Mouse (Mus musculus) stomach, embryonic 15.5 days (tissue): ENCODE data around the gene Mgrn1. TPM values are rescaled to one million over a fixed set of nuclear protein-coding genes. Genes with fewer than 3 reads are reported as not detected.

ENCODE experiments used
- ATAC-seq: fragments of 200-750 bp; cut with Nextera tagmentation; 2 replicates; pipeline ENCODE4 v1.8.0; 2017; ENCODE audit warnings: low read depth, moderate number of reproducible peaks, moderate TSS enrichment; ENCODE audit not compliant: insufficient read depth, low FRiP score
- H3K27ac ChIP-seq: fragments of 300-500 bp; sonication (generic); 2 replicates; pipeline ENCODE4 v1.5.1; 2015; ENCODE audit warnings: mild to moderate bottlenecking, inconsistent platforms
- H3K27me3 ChIP-seq: fragments of 300-500 bp; sonication (generic); replicated peaks from 2 replicates; pipeline ENCODE4 v1.6.1; 2015; ENCODE audit warnings: inconsistent platforms
- H3K36me3 ChIP-seq: fragments of 300-500 bp; sonication (generic); 2 replicates; pipeline ENCODE4 v1.6.1; 2015; ENCODE audit warnings: inconsistent platforms
- H3K4me1 ChIP-seq: fragments of 300-500 bp; sonication (generic); 2 replicates; pipeline ENCODE4 v1.6.1; 2015; ENCODE audit warnings: inconsistent platforms
- H3K4me2 ChIP-seq: fragments of 300-500 bp; sonication (generic); 2 replicates; pipeline ENCODE4 v1.6.1; 2015; ENCODE audit warnings: mild to moderate bottlenecking, inconsistent platforms
- H3K4me3 ChIP-seq: fragments of 300-500 bp; sonication (generic); replicated peaks from 2 replicates; pipeline ENCODE4 v1.5.1; 2015; ENCODE audit warnings: inconsistent platforms
- H3K9ac ChIP-seq: fragments of 300-500 bp; sonication (generic); 2 replicates; pipeline ENCODE4 v1.6.1; 2015; ENCODE audit warnings: inconsistent platforms
- H3K9me3 ChIP-seq: fragments of 300-500 bp; sonication (generic); 2 replicates; pipeline ENCODE4 v1.6.1; 2016; ENCODE audit warnings: inconsistent platforms
- WGBS: fragments of 180-500 bp; shearing (Covaris S2); methylation state at CpG from one replicate; pipeline ENCODE4 v1.1.7; 2015; 5-methylcytosine and 5-hydroxymethylcytosine counted together
- polyA plus RNA-seq: library from polyadenylated mRNA; unstranded; fragments of >200 nt; fragmentation: Nextera tagmentation; extraction: Ambion mirVana; gene quantifications from 2 replicates; pipeline ENCODE4 v1.2.1, GENCODE M21; 2015

Mgrn1 gene
- polyA plus RNA-seq, 1 experiment from 2014 or later, result 75.7 TPM

DNA sequence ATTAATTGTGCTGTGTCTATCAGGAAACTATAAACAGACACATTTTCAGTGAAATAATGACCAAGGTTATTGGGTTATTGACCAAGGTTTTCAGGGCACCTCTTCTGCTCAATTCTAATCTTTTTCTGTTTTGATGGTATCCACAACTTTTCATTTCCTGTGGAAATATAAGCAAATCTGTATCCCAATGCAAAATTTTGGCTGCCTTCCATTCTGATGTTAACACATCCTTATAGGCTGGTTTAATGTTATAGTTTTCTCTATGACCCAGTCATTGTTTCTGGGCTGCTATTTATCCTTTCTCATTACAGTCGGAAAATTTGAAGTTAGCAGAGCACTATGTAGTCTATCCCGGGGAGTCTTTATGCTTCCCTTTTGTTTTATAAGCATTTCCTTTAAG lies 13.7 kb downstream of the Mgrn1 start:
- no peaks in the 10 kb centered on the region for H3K36me3 ChIP-seq
- H3K9me3 ChIP-seq, result no peaks in the 10 kb centered on the region
- peak overlapping the region; percentile 31; the same call in 1 of the 2 replicates for H3K27ac ChIP-seq
- WGBS, result 52% methylated on average over 2 of the region's 2 CpGs
- no peak overlapping the region for H3K4me3 ChIP-seq
- ATAC-seq, result no peak
- no peaks in the 10 kb centered on the region for H3K27me3 ChIP-seq
- no peak overlapping the region for H3K4me2 ChIP-seq
- H3K9ac ChIP-seq, result no peak overlapping the region
- 0 out of 2 replicates have a peak, but pooled peaks cover 11% of the 10 kb centered on the region for H3K4me1 ChIP-seq

DNA sequence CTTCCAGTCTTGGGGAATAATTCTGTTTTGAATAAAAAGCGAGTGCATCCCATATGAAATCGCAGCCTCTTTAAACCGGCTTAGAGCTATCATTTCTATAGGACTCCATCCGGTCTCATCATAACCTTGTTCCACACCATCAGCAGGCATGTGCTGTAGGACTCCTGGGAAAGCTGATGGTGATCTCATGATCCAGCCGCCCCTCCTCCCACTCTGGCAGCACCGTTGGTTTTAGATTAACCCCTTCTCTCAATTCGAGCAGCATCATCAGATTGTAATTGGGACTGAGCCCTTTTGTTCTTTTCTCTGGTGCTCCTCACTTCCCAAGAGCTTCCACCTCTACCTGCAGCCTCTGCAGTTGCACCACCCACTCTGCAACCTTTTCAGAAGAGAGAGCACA lies 15.1 kb downstream of the Mgrn1 start:
- Histone ChIP-seq H3K9ac (no peak overlapping the region), H3K9me3 (no peaks in the 10 kb centered on the region), H3K4me3 (no peak overlapping the region), H3K36me3 (no peaks in the 10 kb centered on the region), H3K4me2 (no peak overlapping the region), H3K4me1 (0 out of 2 replicates have a peak, but pooled peaks cover 11% of the 10 kb centered on the region), H3K27ac (no peak overlapping the region), H3K27me3 (no peaks in the 10 kb centered on the region)
- WGBS, result 69% methylated on average over 7 of the region's 7 CpGs
- ATAC-seq, result no peak

DNA sequence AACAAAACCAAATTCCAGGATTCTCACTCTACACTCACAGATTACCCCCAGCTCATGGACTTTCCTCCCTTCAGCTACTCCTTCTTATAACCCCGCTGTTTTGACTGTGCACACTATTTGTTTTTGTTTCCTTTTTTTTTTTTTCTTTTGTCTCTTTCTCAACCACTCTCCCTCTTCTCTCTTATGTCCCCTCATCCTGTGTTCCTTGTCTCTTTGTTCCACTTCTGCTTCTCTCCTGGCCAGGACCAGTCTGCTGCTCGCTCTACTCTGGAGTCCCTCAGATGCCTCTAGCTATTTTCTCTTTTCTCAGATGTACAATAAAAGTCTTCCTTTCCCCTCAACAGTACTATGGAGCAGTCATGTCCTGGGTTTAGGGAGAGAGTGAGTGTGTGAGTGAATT lies 16.3 kb downstream of the Mgrn1 start:
- H3K4me3 ChIP-seq, result no peak overlapping the region
- H3K4me2 ChIP-seq, result no peak overlapping the region
- 0 out of 2 replicates have a peak, but pooled peaks cover 11% of the 10 kb centered on the region for H3K4me1 ChIP-seq
- H3K36me3 ChIP-seq, result no peaks in the 10 kb centered on the region
- WGBS, result 69% methylated on average over 2 of the region's 2 CpGs
- H3K9me3 ChIP-seq, result no peaks in the 10 kb centered on the region
- no peak overlapping the region for H3K27ac ChIP-seq
- no peak for ATAC-seq
- H3K27me3 ChIP-seq, result no peaks in the 10 kb centered on the region
- H3K9ac ChIP-seq, result no peak overlapping the region

DNA sequence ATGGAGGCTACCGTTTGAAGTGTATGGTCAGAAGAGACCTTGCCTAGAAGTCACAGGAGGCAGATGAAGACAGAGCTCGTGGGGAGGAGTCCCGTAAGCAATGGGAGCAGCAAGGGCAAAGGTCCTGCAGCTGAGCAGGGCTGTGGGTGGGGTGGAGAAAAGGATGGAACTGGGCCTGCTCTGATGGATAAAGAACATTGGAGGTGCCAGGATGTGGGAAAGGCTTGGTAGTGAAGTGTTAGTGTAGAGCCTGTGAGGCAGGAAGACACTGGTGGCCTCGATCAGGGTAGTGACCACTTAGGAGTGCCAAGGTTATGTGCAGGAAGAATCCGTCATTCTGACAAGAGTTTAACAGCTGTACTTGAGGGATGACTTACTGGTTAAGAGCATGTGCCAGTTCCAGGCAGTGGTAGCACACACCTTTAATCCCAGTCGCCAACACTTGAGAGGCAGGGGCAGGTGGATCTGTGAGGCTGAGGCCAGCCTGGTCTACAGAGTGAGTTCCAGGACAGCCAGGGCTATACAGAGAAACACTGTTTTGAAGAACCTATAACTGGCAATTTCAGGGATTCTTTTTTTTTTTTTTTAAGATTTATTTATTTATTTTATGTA lies 17.5 kb downstream of the Mgrn1 start:
- no peak overlapping the region for H3K4me2 ChIP-seq
- no peak overlapping the region for H3K27ac ChIP-seq
- no peak overlapping the region for H3K4me3 ChIP-seq
- 66% methylated on average over 6 of the region's 6 CpGs for WGBS
- H3K36me3 ChIP-seq, result no peaks in the 10 kb centered on the region
- ATAC-seq, result no peak
- 0 out of 2 replicates have a peak, but pooled peaks cover 11% of the 10 kb centered on the region for H3K4me1 ChIP-seq
- no peak overlapping the region for H3K9ac ChIP-seq
- H3K9me3 ChIP-seq, result no peaks in the 10 kb centered on the region
- no peaks in the 10 kb centered on the region for H3K27me3 ChIP-seq

- WGBS, result 85% methylated on average over 3 of the region's 3 CpGs
Observed at GRCm38 (mm10) chr16:4904878-4905277, 18.8 kb downstream of the Mgrn1 start.

GRCm38 (mm10) chr16:4905591-4905990 lies 19.5 kb downstream of the Mgrn1 start:
- 0 out of 2 replicates have a peak, but pooled peaks cover 9% of the 10 kb centered on the region for H3K4me1 ChIP-seq
- no peak overlapping the region for H3K4me2 ChIP-seq
- no peak overlapping the region for H3K4me3 ChIP-seq
- no peak for ATAC-seq
- H3K27me3 ChIP-seq, result no peaks in the 10 kb centered on the region
- 45% methylated on average over 1 of the region's 1 CpGs for WGBS
- no peak overlapping the region for H3K27ac ChIP-seq
- no peaks in the 10 kb centered on the region for H3K9me3 ChIP-seq
- H3K36me3 ChIP-seq, result peaks cover 13% of the 10 kb centered on the region
- no peak overlapping the region for H3K9ac ChIP-seq

More at GRCm38 (mm10) chr16:4904878-4905277, 18.8 kb downstream of the Mgrn1 start:
- Histone ChIP-seq H3K36me3 (peaks cover 9% of the 10 kb centered on the region; the same call in 1 of the 2 replicates), H3K27me3 (no peaks in the 10 kb centered on the region), H3K4me1 (0 out of 2 replicates have a peak, but pooled peaks cover 11% of the 10 kb centered on the region), H3K9ac (no peak overlapping the region), H3K4me3 (no peak overlapping the region), H3K9me3 (no peaks in the 10 kb centered on the region), H3K4me2 (no peak overlapping the region), H3K27ac (no peak overlapping the region)
- no peak for ATAC-seq

DNA sequence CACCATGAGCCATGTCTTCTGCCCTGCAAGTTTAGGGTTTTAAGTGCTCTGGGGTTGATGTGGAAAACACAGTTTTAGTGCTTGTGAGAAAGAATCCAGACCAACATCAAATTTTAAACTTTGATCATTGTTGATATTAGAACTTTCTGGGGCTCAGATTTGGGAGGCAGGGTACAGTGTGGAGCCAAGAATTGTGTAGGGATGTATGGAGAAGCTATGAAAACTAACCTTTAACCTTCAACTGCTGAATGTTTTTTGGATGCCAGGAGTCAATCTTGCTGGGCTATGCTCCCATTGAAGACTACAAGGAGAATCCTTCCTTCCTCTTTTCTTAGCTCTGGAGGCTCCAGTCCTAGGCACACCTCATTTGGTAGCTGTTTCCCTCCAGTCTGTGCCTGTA lies 20.5 kb downstream of the Mgrn1 start:
- H3K27me3 ChIP-seq, result no peaks in the 10 kb centered on the region
- no peak overlapping the region for H3K4me2 ChIP-seq
- H3K36me3 ChIP-seq, result peaks cover 22% of the 10 kb centered on the region
- no peak overlapping the region for H3K27ac ChIP-seq
- H3K4me1 ChIP-seq, result 0 out of 2 replicates have a peak, but pooled peaks cover 5% of the 10 kb centered on the region
- no peak overlapping the region for H3K4me3 ChIP-seq
- no peaks in the 10 kb centered on the region for H3K9me3 ChIP-seq
- H3K9ac ChIP-seq, result no peak overlapping the region
- no peak for ATAC-seq

GRCm38 (mm10) chr16:4907386-4907785 lies 21.3 kb downstream of the Mgrn1 start:
- WGBS, result 67% methylated on average over 2 of the region's 2 CpGs
- peaks cover 26% of the 10 kb centered on the region for H3K36me3 ChIP-seq
- no peak overlapping the region for H3K27ac ChIP-seq
- 0 out of 2 replicates have a peak, but pooled peaks have one; percentile 20 for ATAC-seq
- no peak overlapping the region for H3K4me3 ChIP-seq
- H3K4me2 ChIP-seq, result no peak overlapping the region
- no peaks in the 10 kb centered on the region for H3K27me3 ChIP-seq
- H3K9me3 ChIP-seq, result no peaks in the 10 kb centered on the region
- 0 out of 2 replicates have a peak, but pooled peaks cover 5% of the 10 kb centered on the region for H3K4me1 ChIP-seq
- H3K9ac ChIP-seq, result no peak overlapping the region

GRCm38 (mm10) chr16:4907972-4908371 lies 21.9 kb downstream of the Mgrn1 start:
- Histone ChIP-seq H3K9ac (no peak overlapping the region), H3K36me3 (peaks cover 26% of the 10 kb centered on the region), H3K4me3 (no peak overlapping the region), H3K27me3 (no peaks in the 10 kb centered on the region), H3K4me1 (0 out of 2 replicates have a peak, but pooled peaks cover 5% of the 10 kb centered on the region), H3K9me3 (no peaks in the 10 kb centered on the region), H3K27ac (no peak overlapping the region), H3K4me2 (no peak overlapping the region)
- 54% methylated on average over 5 of the region's 5 CpGs for WGBS
- ATAC-seq, result 0 out of 2 replicates have a peak, but pooled peaks have one; percentile 65

GRCm38 (mm10) chr16:4909745-4910144 lies 23.7 kb downstream of the Mgrn1 start:
- peaks cover 26% of the 10 kb centered on the region for H3K36me3 ChIP-seq

GRCm38 (mm10) chr16:4910758-4911157 lies 24.7 kb downstream of the Mgrn1 start:
- Histone ChIP-seq H3K4me1 (peaks cover 5% of the 10 kb centered on the region; the same call in 1 of the 2 replicates), H3K4me3 (no peak overlapping the region), H3K9ac (no peak overlapping the region), H3K36me3 (peaks cover 32% of the 10 kb centered on the region), H3K27me3 (no peaks in the 10 kb centered on the region), H3K27ac (no peak overlapping the region), H3K4me2 (no peak overlapping the region), H3K9me3 (no peaks in the 10 kb centered on the region)
- WGBS, result 90% methylated on average over 8 of the region's 8 CpGs
- no peak for ATAC-seq

More at GRCm38 (mm10) chr16:4909745-4910144, 23.7 kb downstream of the Mgrn1 start:
- WGBS, result 99% methylated on average over 2 of the region's 2 CpGs
- H3K4me1 ChIP-seq, result peaks cover 5% of the 10 kb centered on the region; the same call in 1 of the 2 replicates
- no peak for ATAC-seq
- H3K4me2 ChIP-seq, result no peak overlapping the region
- no peaks in the 10 kb centered on the region for H3K9me3 ChIP-seq
- H3K9ac ChIP-seq, result no peak overlapping the region
- H3K27me3 ChIP-seq, result no peaks in the 10 kb centered on the region
- H3K27ac ChIP-seq, result no peak overlapping the region
- no peak overlapping the region for H3K4me3 ChIP-seq

GRCm38 (mm10) chr16:4912074-4912648 lies 26.1 kb downstream of the Mgrn1 start:
- no peaks in the 10 kb centered on the region for H3K9me3 ChIP-seq
- ATAC-seq, result no peak
- H3K27me3 ChIP-seq, result no peaks in the 10 kb centered on the region
- H3K27ac ChIP-seq, result peak overlapping the region; percentile 59
- peaks cover 5% of the 10 kb centered on the region; the same call in 1 of the 2 replicates for H3K4me1 ChIP-seq
- WGBS, result 71% methylated on average over 10 of the region's 10 CpGs
- no peak overlapping the region for H3K4me3 ChIP-seq
- H3K36me3 ChIP-seq, result peaks cover 36% of the 10 kb centered on the region
- H3K4me2 ChIP-seq, result no peak overlapping the region
- no peak overlapping the region for H3K9ac ChIP-seq
